Mouse (Mus musculus): ENCODE results near the gene Itsn1.

Gene Itsn1

GRCm38 (mm10) chr16:91768586-91768985 lies 39.5 kb downstream of the Itsn1 start:
- no peak for DNase-seq (ENCODE audit: low spot score)

DNA sequence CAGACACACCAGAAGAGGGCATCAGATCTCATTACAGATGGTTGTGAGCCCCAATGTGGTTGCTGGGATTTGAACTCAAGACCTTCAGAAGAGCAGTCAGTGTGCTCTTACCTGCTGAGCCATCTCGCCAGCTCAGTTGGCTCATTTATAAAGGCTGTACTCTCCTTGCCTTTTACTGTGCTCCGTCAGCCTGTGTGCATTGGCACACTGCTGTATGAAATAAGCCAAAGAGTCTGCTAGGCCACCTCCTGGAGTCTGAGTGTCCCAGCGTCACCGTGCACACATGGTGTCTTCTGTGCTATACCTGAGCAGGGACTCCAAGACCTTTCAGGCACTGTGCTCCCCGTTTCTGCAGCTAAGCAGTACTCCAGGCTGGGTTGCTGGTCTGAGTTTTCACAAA lies 40.8 kb downstream of the Itsn1 start:
- no peak for DNase-seq (ENCODE audit: low spot score)

- no peak for DNase-seq (ENCODE audit: low spot score)
Observed at GRCm38 (mm10) chr16:91770662-91771061, 41.6 kb downstream of the Itsn1 start.

DNA sequence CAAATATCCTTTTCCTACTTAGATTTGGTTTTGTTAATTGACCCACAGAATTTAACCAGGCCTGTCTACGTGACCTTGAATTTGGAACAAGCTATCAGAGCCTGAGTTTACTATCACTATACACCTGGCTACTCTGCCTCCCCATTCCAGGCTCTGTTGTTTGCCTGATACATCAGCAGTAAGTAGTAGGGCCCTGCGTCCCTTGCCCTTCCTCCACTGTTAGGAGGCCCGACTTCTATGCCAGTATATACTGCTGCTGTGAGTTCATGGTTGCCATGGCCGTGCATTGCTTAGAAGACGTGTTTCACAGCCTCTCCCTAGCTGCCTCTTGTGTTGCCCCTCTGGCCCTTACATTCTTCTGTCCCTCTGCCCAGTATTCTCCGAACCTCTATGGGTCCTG lies 42.3 kb downstream of the Itsn1 start:
- DNase-seq (ENCODE audit: low spot score): no peak

DNA sequence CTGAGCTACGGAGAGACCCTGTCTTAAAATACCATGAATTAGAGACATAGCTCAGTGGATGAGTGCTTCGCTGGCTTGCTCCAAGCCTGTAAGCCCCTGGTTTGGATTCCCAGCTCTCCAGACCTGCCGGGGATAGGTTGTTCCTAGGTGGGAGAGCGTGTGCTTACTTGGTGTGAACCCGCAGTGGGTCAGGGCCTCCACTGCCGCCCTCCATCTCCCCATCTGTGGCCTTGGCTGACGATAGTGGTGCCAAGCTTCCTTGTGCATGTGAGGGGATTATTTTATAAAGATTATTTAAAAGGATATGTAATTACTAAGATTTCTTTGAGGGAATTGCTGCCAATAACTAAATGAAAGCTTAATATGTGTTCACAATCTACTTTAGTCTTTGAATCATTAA lies 43.5 kb downstream of the Itsn1 start:
- DNase-seq (ENCODE audit: low spot score): no peak

GRCm38 (mm10) chr16:91779576-91779975 lies 50.5 kb downstream of the Itsn1 start:
- DNase-seq (ENCODE audit: low spot score): no peak

DNA sequence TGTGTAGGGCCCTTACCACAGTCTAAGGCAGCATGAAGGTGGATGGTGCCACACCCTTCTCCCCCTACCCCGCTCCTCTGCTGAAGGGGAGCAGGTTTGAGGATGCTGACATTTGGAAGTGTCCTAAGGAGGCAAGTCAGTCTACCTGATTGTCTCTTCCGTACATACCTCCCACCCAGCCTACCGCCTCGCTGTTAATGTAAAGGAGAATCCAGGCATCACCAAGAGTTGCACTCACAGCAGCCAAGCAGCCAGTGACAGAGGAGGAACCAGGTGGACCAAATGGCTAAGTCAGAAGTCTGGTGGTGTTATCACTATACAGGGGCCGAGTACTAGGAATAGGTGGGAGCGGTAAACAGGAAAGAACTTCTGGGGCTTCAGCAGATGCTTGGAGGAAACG lies 51.1 kb downstream of the Itsn1 start:
- no peak for DNase-seq (ENCODE audit: low spot score)

DNA sequence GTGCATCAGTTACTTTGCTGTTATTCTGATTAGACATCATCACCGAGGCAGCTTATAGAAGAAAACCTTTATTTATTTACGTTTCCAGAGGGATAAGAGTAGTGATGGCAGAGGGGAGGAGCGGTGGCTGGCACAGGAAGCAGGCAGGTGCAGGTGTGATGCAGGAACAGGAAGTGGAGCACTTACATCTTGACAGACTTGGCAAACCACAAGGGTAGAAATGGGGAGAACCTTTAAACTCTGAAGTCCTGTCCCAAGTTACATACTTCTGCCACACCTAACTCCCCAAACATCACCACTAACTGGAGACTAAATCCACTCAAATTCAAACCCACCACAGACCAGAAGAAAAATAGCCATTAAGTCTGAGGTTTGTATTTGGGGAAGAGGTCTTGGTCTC lies 51.7 kb downstream of the Itsn1 start:
- no peak for DNase-seq (ENCODE audit: low spot score)

- no peak for DNase-seq (ENCODE audit: low spot score)
Observed at GRCm38 (mm10) chr16:91783191-91783590, 54.1 kb downstream of the Itsn1 start.

DNA sequence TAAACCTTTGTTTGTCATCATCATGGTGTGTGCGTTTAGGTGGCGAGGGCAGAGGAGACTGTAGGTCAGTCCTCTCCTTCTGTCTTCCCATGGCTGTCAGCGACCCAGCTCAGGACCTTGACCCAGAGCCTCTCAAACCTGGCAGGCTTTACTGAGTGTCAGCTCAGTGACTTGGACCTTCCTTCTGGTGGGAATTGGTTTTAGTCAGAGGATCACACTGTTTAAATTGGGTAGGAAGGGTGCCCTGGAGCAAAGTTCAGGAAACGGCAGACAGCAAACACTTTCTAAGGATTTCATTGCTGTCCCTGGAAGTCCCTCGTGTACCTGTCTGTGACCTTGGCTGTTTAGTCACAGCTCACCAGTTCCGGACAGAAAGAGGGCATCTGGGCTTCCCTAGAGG lies 55.2 kb downstream of the Itsn1 start:
- no peak for DNase-seq (ENCODE audit: low spot score)

GRCm38 (mm10) chr16:91786425-91786824 lies 57.3 kb downstream of the Itsn1 start:
- no peak for DNase-seq (ENCODE audit: low spot score)

DNA sequence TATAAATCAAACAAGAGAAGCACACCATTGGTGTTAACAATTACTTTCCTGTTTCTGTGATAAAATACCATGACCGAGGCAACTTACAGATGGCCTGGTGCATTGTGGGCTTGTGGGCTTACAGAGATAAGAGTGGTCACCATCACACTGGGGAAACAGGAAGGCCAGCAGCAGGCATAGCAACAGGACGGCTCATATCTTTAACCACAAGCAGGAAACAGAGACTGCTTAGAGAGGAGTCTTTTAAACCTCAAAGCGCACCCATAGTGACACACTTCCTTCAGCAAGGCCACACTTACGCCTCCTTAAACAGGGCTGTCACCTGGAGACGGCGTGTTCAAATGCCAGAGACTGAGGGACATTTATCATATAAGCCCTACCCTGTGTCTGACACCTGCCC lies 60.6 kb downstream of the Itsn1 start:
- no peak for DNase-seq (ENCODE audit: low spot score)

- DNase-seq (ENCODE audit: low spot score): no peak
Observed at GRCm38 (mm10) chr16:91792477-91793196, 63.6 kb downstream of the Itsn1 start.

- DNase-seq (ENCODE audit: low spot score): no peak
Observed at GRCm38 (mm10) chr16:91793507-91794278, 64.6 kb downstream of the Itsn1 start.

DNA sequence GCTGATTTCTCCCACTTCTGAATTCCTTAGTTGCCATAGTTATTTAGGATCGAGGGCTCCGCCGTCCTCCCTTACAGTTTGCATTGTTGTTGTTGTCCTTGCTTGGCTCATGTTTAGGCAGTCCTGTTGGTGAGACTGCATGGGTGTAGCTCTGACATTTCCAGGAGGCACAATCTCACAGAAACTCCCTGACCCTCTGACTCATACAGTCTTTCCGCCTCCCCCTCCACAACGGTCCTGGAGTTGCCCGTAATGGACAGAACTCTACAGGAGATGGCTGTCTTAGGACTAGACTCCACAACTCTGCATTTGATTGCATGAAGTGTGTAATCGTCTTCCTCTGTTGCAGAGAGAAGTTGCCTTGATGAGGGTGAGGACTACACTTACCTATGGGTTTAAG lies 65.2 kb downstream of the Itsn1 start:
- no peak for DNase-seq (ENCODE audit: low spot score)

GRCm38 (mm10) chr16:91795044-91795443 lies 66.0 kb downstream of the Itsn1 start:
- DNase-seq (ENCODE audit: low spot score): no peak

DNA sequence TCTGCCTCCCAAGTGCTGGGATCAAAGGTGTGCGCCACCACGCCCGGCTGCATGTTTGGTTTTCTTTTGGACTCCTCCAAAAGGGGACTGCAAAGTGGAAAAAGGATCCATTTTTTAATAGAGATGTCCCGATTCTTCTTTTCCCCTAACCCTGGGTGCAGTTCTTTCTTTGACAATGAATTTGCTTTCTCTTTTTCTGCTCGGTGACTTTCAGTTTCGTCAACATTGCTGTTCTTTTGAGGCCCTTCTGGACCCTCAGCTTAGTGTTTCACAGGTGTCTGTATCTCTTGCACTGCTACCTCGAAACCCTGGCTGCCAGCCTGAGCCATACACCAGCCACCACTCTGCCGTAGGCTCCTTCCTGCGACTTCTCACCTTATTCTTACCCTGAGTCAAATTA lies 66.5 kb downstream of the Itsn1 start:
- no peak for DNase-seq (ENCODE audit: low spot score)

DNA sequence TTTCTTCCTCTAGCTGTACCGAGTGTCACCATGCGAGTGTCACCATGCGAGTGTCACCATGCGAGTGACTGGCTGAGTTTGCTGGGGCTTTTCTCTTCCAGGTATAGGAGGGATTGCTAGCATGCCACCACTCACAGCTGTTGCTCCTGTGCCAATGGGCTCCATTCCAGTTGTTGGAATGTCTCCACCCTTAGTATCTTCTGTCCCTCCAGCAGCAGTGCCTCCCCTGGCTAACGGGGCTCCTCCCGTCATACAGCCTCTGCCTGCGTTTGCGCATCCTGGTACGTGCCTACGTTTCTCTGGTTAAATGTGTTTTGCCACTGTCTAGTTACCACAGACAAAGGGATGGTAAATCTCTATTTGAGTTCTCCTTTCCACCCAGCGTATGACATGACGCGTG lies 72.3 kb downstream of the Itsn1 start:
- no peak for DNase-seq (ENCODE audit: low spot score)

- no peak for DNase-seq (ENCODE audit: low spot score)
Observed at GRCm38 (mm10) chr16:91802461-91803062, 73.5 kb downstream of the Itsn1 start.

- DNase-seq (ENCODE audit: low spot score): no peak
Observed at GRCm38 (mm10) chr16:91804418-91804817, 75.3 kb downstream of the Itsn1 start.

DNA sequence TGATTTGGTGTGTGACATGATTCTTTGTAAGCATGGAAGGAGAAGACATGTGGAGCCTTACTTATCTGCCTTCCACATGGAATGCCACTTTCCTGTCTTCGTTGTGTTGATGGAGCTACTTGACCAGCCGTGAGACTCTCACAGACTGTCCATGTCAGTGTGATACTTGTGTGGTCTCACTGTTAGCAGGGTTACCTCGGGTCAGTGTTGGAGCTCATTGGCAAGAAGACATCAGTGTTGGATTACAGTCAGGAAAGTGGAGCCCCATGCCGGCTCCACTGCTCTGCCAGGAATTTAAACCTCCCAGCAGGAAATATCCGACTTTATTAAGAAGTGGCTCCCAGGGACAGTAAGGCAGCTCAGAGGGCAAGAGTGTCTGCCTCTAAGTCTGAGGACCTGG lies 75.8 kb downstream of the Itsn1 start:
- no peak for DNase-seq (ENCODE audit: low spot score)

DNA sequence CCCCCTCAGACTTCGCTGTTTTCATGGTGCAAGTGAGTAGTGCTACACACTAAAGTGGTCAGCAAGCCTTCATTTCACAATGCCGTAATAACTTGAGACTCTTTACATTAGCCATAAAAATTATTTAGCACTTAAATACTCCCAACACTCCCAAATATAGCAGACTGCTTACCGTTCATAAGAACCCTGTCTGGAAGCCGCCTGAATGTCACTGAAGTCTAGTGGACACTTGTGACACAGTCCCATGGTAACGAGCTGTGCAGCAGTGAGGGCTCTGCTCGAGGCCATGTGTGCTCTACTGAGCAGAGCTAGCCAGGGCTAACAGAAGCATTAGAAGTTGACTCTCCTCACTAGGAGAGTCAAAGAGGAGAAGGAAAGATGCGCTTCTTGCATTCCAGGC lies 81.2 kb downstream of the Itsn1 start:
- no peak for DNase-seq (ENCODE audit: low spot score)

GRCm38 (mm10) chr16:91811339-91811738 lies 82.3 kb downstream of the Itsn1 start:
- no peak for DNase-seq (ENCODE audit: low spot score)

Measured in urinary bladder, postnatal 25 days (tissue).